ENCODE assay signal across 9 mouse cellular contexts in the genomic region with DNA sequence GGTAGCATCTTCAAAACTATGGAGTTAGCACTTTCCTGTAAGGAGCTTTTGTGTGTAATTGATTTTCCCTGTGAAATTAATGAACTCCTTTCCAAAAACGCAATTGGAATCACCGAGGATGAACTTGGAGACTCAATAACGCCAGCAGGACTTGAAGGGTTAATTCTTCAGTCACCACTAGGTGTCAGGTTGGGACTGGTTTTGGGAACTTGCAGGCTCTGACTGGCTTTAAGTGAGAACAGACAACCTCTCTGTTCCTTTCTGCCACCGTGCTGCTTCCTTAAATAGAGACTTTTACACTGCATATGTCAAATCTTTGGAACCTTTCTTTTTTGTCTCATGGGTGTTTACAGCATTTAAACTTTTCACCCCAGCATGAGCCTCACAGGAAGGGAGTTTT.
A peak's percentile ranks its signal among the peaks of the same experiment; 100 is the strongest.
DNase-seq lines count a peak whose midpoint lies in the region; ATAC-seq and TF ChIP-seq lines count a peak whose summit lies in the region.
"Had no signal": no experiment of that assay in that cellular context is flagged by ENCODE, and none has a peak within 500 bp of the region (broad histone marks: within the 10 kb centered on the region; RNA-seq: fewer than 3 reads in every experiment).

No protein-coding gene starts in this region.

- TF ChIP-seq CTCF in intestine, postnatal 0 days (IDR thresholded peaks at IDR 0.05; ENCODE audit: low read depth), result peak; percentile 78

- H3K27me3 ChIP-seq in heart, embryonic 16.5 days (ENCODE audit: control insufficient read depth, insufficient read depth, low read length), result no peaks in the 10 kb centered on the region
- no peaks in the 10 kb centered on the region for H3K27me3 ChIP-seq in heart, embryonic 10.5 days (ENCODE audit: insufficient read depth, poor library complexity, severe bottlenecking)
- no peaks in the 10 kb centered on the region for H3K27me3 ChIP-seq in embryonic facial prominence, embryonic 12.5 days
- no peaks in the 10 kb centered on the region for H3K27me3 ChIP-seq in intestine, postnatal 0 days (replicated peaks; ENCODE audit: control insufficient read depth, insufficient read depth, low read length)

- H3K36me3 ChIP-seq in heart, embryonic 16.5 days (ENCODE audit: control insufficient read depth, insufficient read depth), result no peaks in the 10 kb centered on the region
- H3K36me3 ChIP-seq in heart, embryonic 10.5 days, result no peaks in the 10 kb centered on the region
- H3K36me3 ChIP-seq in embryonic facial prominence, embryonic 12.5 days, result no peaks in the 10 kb centered on the region
- no peaks in the 10 kb centered on the region for H3K36me3 ChIP-seq in intestine, postnatal 0 days (ENCODE audit: control insufficient read depth, insufficient read depth)

- H3K27ac ChIP-seq in heart, embryonic 16.5 days (ENCODE audit: low read length), result no peak overlapping the region
- no peak overlapping the region for H3K27ac ChIP-seq in heart, embryonic 10.5 days
- H3K27ac ChIP-seq in embryonic facial prominence, embryonic 12.5 days, result no peak overlapping the region
- no peak overlapping the region for H3K27ac ChIP-seq in intestine, postnatal 0 days (ENCODE audit: low read depth, low read length)
- H3K27ac ChIP-seq: macrophage had no signal

- intact Hi-C loops in left cerebral cortex, postnatal 36 days (cut with DNase I), result loop anchor here (5.0 to 10.0 kb wide), 2 partner anchors 882 to 1351 kb away; no protein-coding TSS in a partner anchor
- intact Hi-C loops in gastrocnemius, postnatal 36 days (cut with DNase I), result no loop called here

- WGBS in heart, embryonic 16.5 days, result 6% methylated on average over 4 of the region's 4 CpGs
- WGBS in heart, embryonic 10.5 days, result 9% methylated on average over 4 of the region's 4 CpGs
- 8% methylated on average over 4 of the region's 4 CpGs for WGBS in embryonic facial prominence, embryonic 12.5 days
- WGBS in intestine, postnatal 0 days, result 3% methylated on average over 4 of the region's 4 CpGs

- no peaks in the 10 kb centered on the region for H3K9me3 ChIP-seq in heart, embryonic 16.5 days (replicated peaks; ENCODE audit: control insufficient read depth, low read length)
- no peaks in the 10 kb centered on the region for H3K9me3 ChIP-seq in heart, embryonic 10.5 days
- H3K9me3 ChIP-seq in embryonic facial prominence, embryonic 12.5 days, result no peaks in the 10 kb centered on the region
- H3K9me3 ChIP-seq in intestine, postnatal 0 days (ENCODE audit: control insufficient read depth), result no peaks in the 10 kb centered on the region

- no peak overlapping the region for H3K9ac ChIP-seq in heart, embryonic 16.5 days (ENCODE audit: low read length)
- H3K9ac ChIP-seq in embryonic facial prominence, embryonic 12.5 days, result no peak overlapping the region
- H3K9ac ChIP-seq in intestine, postnatal 0 days (ENCODE audit: low read depth, low read length), result no peak overlapping the region

- no peak overlapping the region for H3K4me3 ChIP-seq in heart, embryonic 16.5 days (ENCODE audit: low read length)
- no peak overlapping the region for H3K4me3 ChIP-seq in heart, embryonic 10.5 days
- no peak overlapping the region for H3K4me3 ChIP-seq in embryonic facial prominence, embryonic 12.5 days
- H3K4me3 ChIP-seq in intestine, postnatal 0 days (ENCODE audit: low read depth, low read length), result no peak overlapping the region

- DNase-seq in heart, embryonic 10.5 days (ENCODE audit: low spot score), result no peak
- peak; percentile 87 for DNase-seq in adipocyte (ENCODE audit: low spot score)
- DNase-seq in left cerebral cortex, postnatal 36 days (ENCODE audit: low spot score in 2 of 2), result peak; percentile 55 to 67
- peak; percentile 79 to 83 for DNase-seq in right cerebral cortex, adult 2 months (ENCODE audit: low spot score in 2 of 2)
- no peak for DNase-seq in gastrocnemius, postnatal 36 days

- 0 out of 2 replicates have a peak overlapping the region, but pooled peaks have one; percentile 23 for H3K4me2 ChIP-seq in heart, embryonic 16.5 days (ENCODE audit: low read depth, low read length)
- no peak overlapping the region for H3K4me2 ChIP-seq in embryonic facial prominence, embryonic 12.5 days (replicated peaks)
- H3K4me2 ChIP-seq in intestine, postnatal 0 days (replicated peaks; ENCODE audit: low read depth), result no peak overlapping the region

- ATAC-seq in heart, embryonic 16.5 days (replicated peaks; ENCODE audit: extremely low read depth, insufficient read depth, low FRiP score), result no peak
- 0 out of 2 replicates have a peak, but pooled peaks have one; percentile 64 for ATAC-seq in embryonic facial prominence, embryonic 12.5 days (ENCODE audit: insufficient number of reproducible peaks, insufficient read depth, low FRiP score, low TSS enrichment)
- ATAC-seq in intestine, postnatal 0 days, result no peak

- no peaks in the 10 kb centered on the region for H3K4me1 ChIP-seq in heart, embryonic 16.5 days (ENCODE audit: control insufficient read depth, insufficient read depth, low read length)
- no peaks in the 10 kb centered on the region for H3K4me1 ChIP-seq in heart, embryonic 10.5 days
- H3K4me1 ChIP-seq in embryonic facial prominence, embryonic 12.5 days, result no peaks in the 10 kb centered on the region
- H3K4me1 ChIP-seq in intestine, postnatal 0 days (replicated peaks; ENCODE audit: control insufficient read depth, insufficient read depth, low read length), result no peaks in the 10 kb centered on the region

Comparison
In these comparisons a context has a peak if more than half of its experiments do, and no peak if none do; other contexts are left out.
1. DNase-seq: peak in adipocyte (single experiment), left cerebral cortex, postnatal 36 days (2 of 2) and right cerebral cortex, adult 2 months (2 of 2); none in heart, embryonic 10.5 days (single experiment) and gastrocnemius, postnatal 36 days (0 of 2).